Mouse (Mus musculus): ENCODE measurements at regions not wholly inside any gene's neighbourhood (a gene's known extent, or its start where the extent isn't known, plus 50 kb on each side); places are given as distances from the start of the nearest gene placed in this dataset.

- DNase-seq (ENCODE audit: low spot score in 2 of 2): no peak
These were observed 93.6 kb upstream of the Trpm1 start for GRCm38 (mm10) chr7:64060051-64060450.

GRCm38 (mm10) chr7:64058282-64058872 is 95.3 kb upstream of the Trpm1 start:
- no peak for DNase-seq (ENCODE audit: low spot score in 2 of 2)

- peak; percentile 67 to 72 for DNase-seq (ENCODE audit: low spot score in 2 of 2)
These were observed 95.8 kb upstream of the Trpm1 start for GRCm38 (mm10) chr7:64057873-64058272.

GRCm38 (mm10) chr7:64056498-64056897 is 97.1 kb upstream of the Trpm1 start:
- DNase-seq (ENCODE audit: low spot score in 2 of 2): no peak

GRCm38 (mm10) chr7:64054996-64055395 is 98.6 kb upstream of the Trpm1 start:
- DNase-seq (ENCODE audit: low spot score in 2 of 2): no peak

- DNase-seq (ENCODE audit: low spot score in 2 of 2): no peak
These were observed 99.9 kb upstream of the Trpm1 start for GRCm38 (mm10) chr7:64053766-64054165.

GRCm38 (mm10) chr7:64052400-64052799 is 101.2 kb upstream of the Trpm1 start:
- no peak for DNase-seq (ENCODE audit: low spot score in 2 of 2)

GRCm38 (mm10) chr7:64050826-64051401 is 102.7 kb upstream of the Trpm1 start:
- no peak for DNase-seq (ENCODE audit: low spot score in 2 of 2)

GRCm38 (mm10) chr7:64050246-64050645 is 103.4 kb upstream of the Trpm1 start:
- no peak for DNase-seq (ENCODE audit: low spot score in 2 of 2)

GRCm38 (mm10) chr7:64049183-64049965 is 104.3 kb upstream of the Trpm1 start:
- DNase-seq (ENCODE audit: low spot score in 2 of 2): peak; percentile 64 to 76

- DNase-seq (ENCODE audit: low spot score in 2 of 2): peak; percentile 63 to 71
These were observed 105.0 kb upstream of the Trpm1 start for GRCm38 (mm10) chr7:64048452-64049182.

- DNase-seq (ENCODE audit: low spot score in 2 of 2): no peak
These were observed 105.8 kb upstream of the Trpm1 start for GRCm38 (mm10) chr7:64047831-64048230.

- no peak for DNase-seq (ENCODE audit: low spot score in 2 of 2)
These were observed 106.6 kb upstream of the Klf13 start for GRCm38 (mm10) chr7:64045292-64045691.

GRCm38 (mm10) chr7:64042978-64043377 is 104.3 kb upstream of the Klf13 start:
- peak; percentile 65 to 67 for DNase-seq (ENCODE audit: low spot score in 2 of 2)

GRCm38 (mm10) chr7:64041303-64041702 is 102.6 kb upstream of the Klf13 start:
- DNase-seq (ENCODE audit: low spot score in 2 of 2): no peak

GRCm38 (mm10) chr7:64040026-64040737 is 101.5 kb upstream of the Klf13 start:
- no peak for DNase-seq (ENCODE audit: low spot score in 2 of 2)

GRCm38 (mm10) chr7:64037701-64038231 is 99.1 kb upstream of the Klf13 start:
- DNase-seq (ENCODE audit: low spot score in 2 of 2): peak; percentile 75 to 81

- no peak for DNase-seq (ENCODE audit: low spot score in 2 of 2)
These were observed 97.4 kb upstream of the Klf13 start for GRCm38 (mm10) chr7:64036154-64036553.

GRCm38 (mm10) chr7:64035025-64035606 is 96.4 kb upstream of the Klf13 start:
- DNase-seq (ENCODE audit: low spot score in 2 of 2): no peak

- no peak for DNase-seq (ENCODE audit: low spot score in 2 of 2)
These were observed 95.8 kb upstream of the Klf13 start for GRCm38 (mm10) chr7:64034493-64034892.

- no peak for DNase-seq (ENCODE audit: low spot score in 2 of 2)
These were observed 94.7 kb upstream of the Klf13 start for GRCm38 (mm10) chr7:64033388-64033787.

Measured in spleen, postnatal 36 days (tissue).